Comparison of ENCODE assay signal across 14 mouse cellular contexts in the genomic region with DNA sequence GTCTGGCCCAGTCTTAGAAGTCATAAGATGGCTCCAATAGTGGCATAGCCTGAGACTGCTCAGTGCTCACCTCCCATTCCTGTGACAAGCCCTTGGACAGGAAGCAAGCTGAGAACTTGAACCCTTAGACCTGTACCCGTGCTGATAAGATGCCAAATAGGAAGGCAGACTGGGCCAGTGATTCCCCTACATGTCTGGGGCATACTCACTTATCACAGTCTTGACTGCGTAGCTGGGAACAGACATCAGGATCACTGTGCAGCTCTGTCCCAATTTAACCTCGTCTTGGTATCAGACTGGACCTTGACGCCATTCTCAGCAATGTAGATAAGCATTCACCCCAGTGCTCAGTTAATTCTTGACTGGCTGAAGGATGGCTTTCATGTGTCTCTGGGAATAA. TPM values are rescaled to one million over a fixed set of nuclear protein-coding genes. Genes with fewer than 3 reads are reported as not detected.
"Had no signal": no experiment of that assay in that cellular context is flagged by ENCODE, and none has a peak within 500 bp of the region (broad histone marks: within the 10 kb centered on the region; RNA-seq: fewer than 3 reads in every experiment).

No protein-coding gene starts in this region.

- H3K9ac ChIP-seq: kidney, embryonic 15.5 days; lung, embryonic 15.5 days; midbrain, embryonic 15.5 days; neural tube, embryonic 12.5 days had no signal

- H3K4me3 ChIP-seq: kidney, embryonic 15.5 days; left cerebral cortex, adult 2 months; limb, embryonic 10.5 days; lung, embryonic 15.5 days; midbrain, embryonic 15.5 days; neural tube, embryonic 12.5 days had no signal

- H3K36me3 ChIP-seq: kidney, embryonic 15.5 days; limb, embryonic 10.5 days; lung, embryonic 15.5 days had no signal

- H3K9me3 ChIP-seq: kidney, embryonic 15.5 days; limb, embryonic 10.5 days; lung, embryonic 15.5 days; midbrain, embryonic 15.5 days; neural tube, embryonic 12.5 days had no signal

- H3K4me2 ChIP-seq: kidney, embryonic 15.5 days; lung, embryonic 15.5 days; midbrain, embryonic 11.5 days; midbrain, embryonic 15.5 days; neural tube, embryonic 12.5 days had no signal

- H3K4me1 ChIP-seq: kidney, embryonic 15.5 days; limb, embryonic 10.5 days; midbrain, embryonic 15.5 days; neural tube, embryonic 12.5 days had no signal

- ATAC-seq: midbrain, embryonic 15.5 days had no signal

- H3K27ac ChIP-seq: kidney, embryonic 15.5 days; left cerebral cortex, adult 2 months; limb, embryonic 10.5 days; lung, embryonic 15.5 days; macrophage; midbrain, embryonic 15.5 days; neural tube, embryonic 12.5 days had no signal

- DNase-seq: kidney, adult 2 months; kidney, postnatal 14 days; lung, postnatal 14 days; thymus, adult 18-20 months; thymus, postnatal 25 days had no signal

- H3K27me3 ChIP-seq: kidney, embryonic 15.5 days; lung, embryonic 15.5 days; midbrain, embryonic 15.5 days; neural tube, embryonic 12.5 days had no signal

RNA-seq across cellular contexts. Expression of gene Plekhh1, which starts 51.4 kb away (rescaled TPM):
- total RNA-seq: monocyte, adult 5-6 weeks had no signal
